Mouse (Mus musculus): ENCODE data around the gene Izumo2.
"Not testable (repeated sequence)": the region's sequence is repeated elsewhere in the genome, so short reads cannot be mapped to it uniquely, and the experiment has no call there.

The Izumo2 gene

DNA sequence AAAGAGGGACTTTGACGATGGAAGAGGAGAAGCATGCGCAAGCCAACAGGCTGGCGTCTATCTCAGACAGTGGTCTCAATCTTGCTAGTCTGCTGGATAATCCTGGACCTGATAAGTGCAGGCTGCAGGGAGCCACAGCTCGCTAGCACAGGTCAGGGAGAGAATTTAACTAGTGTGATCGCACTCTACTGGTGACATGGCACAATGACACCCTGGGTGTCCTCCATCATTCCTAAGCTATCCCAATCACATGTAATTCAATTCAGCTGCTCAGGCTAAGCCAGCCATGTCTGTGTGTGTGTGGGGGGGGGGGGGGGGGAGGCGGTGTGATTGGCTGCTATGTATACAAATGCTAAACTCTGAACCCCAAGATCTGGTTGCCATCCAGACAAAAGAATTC, 6.6 kb upstream of the Izumo2 start:
- no peak for DNase-seq (ENCODE audit: low read depth)

DNA sequence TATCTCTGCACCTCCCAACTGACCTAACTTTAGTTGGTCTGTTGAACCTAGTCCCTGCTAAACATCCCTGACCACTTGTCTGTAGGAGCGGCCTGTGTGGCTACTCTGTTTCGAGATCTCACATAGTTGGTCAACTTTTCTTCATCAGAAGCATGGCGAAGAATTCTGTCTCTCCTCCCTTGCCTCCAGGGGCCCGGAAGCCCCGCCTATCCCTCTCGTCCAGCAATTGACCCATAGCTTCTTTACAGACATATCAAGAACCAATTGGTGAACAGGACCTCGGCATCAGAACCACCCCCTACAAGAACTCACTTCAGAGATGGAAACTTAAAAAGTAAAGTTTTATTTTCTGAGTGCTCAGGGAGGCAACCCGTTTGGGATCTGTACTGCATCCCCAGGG, 5.6 kb upstream of the Izumo2 start:
- DNase-seq (ENCODE audit: low read depth) = no peak

DNA sequence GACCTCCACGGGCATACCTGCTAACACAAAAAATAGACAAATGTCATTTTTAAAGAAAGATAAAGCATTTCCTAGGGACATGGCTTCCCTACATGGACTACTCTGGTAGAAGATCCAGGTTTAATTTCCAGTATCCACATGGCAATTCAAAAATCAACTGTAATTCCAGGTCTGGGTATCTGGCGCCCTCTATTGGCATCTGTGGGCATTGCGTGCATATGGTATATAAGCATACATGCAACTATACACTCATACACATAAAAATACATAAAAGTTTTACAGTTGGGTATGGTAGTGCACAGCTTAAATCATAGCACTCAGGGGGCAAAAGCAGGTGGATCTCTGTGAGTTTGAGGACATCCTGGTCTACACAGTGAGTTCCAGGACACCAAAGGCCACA, 4.2 kb upstream of the Izumo2 start:
- DNase-seq (ENCODE audit: low read depth) = no peak

- no peak for DNase-seq (ENCODE audit: low read depth)
Measured at GRCm38 (mm10) chr7:44705086-44705485, 3.5 kb upstream of the Izumo2 start.

- no peak for DNase-seq (ENCODE audit: low read depth)
Measured at GRCm38 (mm10) chr7:44706322-44706721, 2.2 kb upstream of the Izumo2 start.

DNA sequence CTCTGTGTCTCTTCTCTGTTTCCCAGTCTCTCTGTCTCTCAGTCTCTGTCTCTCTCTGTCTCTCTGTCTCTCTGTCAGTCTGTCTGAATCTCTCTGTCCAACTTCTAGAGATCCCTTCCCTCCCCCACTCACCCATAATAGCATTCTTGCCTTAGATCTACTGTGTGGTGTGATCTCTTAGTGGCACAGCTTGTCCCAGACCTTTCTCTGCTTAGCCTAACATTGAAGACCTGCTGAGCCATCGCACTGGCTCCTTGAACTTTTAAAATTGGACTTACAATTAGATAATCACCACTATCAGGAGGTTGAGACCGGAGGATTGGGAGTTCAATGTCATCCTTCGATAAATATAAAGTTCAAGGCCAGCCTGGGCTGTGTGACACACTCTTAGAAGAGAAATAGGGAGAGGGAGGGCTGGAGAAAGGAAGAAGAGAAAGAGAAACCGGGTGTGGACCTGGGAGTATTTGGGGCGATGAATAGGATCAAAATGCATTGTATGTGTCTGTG, 1.3 kb upstream of the Izumo2 start:
- no peak for DNase-seq (ENCODE audit: low read depth)

- not testable (repeated sequence) for DNase-seq (ENCODE audit: low read depth)
Measured at GRCm38 (mm10) chr7:44708093-44708492, 449 bp upstream of the Izumo2 start.

GRCm38 (mm10) chr7:44709881-44710280, 1.3 kb downstream of the Izumo2 start:
- no peak for DNase-seq (ENCODE audit: low read depth)

GRCm38 (mm10) chr7:44722058-44722457, 13.5 kb downstream of the Izumo2 start:
- DNase-seq (ENCODE audit: low read depth) = no peak

- DNase-seq (ENCODE audit: low read depth) = peak; percentile 10
Measured at GRCm38 (mm10) chr7:44724316-44724715, 15.8 kb downstream of the Izumo2 start.

- no peak for DNase-seq (ENCODE audit: low read depth)
Measured at GRCm38 (mm10) chr7:44726343-44726742, 17.8 kb downstream of the Izumo2 start.

DNA sequence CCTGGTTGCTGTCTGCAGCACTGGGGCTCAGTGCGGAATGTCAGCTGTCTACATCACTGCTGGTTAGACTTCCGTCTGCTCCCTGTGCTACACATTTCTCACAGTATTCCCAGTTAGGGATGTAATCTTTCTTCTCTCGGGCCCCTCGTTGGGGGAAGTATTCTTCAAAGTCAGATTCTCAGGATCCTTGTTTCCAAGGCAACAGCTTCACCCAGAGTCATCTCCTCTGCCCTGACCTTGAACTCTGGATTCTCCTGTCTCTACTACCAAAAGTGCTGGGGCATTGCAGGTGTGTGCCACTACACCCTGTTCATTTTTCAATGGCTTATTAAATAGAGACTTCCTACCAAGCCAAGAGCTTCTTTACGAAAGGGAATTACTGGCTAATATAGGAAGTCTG, 18.6 kb downstream of the Izumo2 start:
- DNase-seq (ENCODE audit: low read depth) = no peak

DNA sequence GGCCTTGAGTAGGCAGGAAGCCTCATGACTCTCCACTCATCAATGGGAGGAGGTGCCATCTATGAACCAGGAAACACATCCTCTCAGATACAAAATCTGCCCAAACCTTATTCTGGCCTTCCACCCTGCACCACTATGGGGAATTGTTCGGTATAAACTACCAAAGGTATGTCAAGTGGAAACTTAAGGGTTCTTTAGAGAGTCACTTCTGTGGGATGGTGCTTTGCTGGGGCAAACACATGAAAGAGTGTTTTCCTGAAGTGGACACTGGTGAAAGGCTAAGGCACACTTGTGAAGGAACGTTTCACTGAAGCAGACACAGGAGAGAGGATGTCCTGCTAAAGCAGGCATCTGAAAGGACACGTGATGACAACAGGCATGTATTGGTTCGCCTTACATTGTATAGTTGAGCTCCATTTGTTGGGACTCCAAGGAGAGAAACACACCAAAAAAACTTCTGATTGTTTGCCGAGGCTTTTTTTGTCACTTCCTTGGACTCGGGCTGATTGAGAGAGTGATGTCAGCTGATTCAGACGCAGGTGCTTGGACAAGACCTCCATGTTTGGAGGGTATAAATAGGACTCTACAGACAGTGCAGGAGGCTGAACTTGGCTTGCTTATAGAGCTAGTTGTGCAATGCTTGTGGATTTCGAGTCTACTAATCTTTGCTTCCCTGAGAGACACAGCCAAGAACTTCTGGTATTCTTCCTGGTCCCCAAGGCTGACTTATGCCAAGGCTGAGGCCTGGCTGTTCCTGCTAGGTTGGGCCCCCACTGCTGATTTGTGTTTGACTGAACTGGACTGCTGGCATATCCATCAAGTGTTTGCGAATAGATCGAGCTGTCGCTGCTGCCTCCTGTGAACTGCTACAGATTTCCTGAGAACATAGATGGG, 19.8 kb downstream of the Izumo2 start:
- DNase-seq (ENCODE audit: low read depth) = no peak

DNA sequence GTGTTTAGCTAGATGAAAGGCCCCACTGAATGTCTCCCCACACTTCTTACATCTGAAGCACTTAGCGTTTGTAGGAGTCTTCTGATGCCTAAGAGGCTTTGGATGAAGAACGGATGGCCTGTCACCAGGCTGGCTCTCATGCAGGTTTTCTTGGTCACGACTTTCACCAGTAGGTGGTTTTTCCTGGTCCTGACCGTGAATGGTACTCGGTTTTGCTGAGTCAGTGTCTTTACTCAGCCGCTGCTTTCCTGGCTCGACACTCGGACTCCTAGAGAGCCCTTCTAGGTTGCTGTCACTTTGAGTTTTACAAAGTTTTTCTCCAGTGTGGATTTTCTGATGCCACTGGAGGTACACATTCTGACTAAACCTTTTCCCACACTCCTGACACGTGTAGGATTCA, 25.2 kb downstream of the Izumo2 start:
- DNase-seq (ENCODE audit: low read depth) = no peak

DNA sequence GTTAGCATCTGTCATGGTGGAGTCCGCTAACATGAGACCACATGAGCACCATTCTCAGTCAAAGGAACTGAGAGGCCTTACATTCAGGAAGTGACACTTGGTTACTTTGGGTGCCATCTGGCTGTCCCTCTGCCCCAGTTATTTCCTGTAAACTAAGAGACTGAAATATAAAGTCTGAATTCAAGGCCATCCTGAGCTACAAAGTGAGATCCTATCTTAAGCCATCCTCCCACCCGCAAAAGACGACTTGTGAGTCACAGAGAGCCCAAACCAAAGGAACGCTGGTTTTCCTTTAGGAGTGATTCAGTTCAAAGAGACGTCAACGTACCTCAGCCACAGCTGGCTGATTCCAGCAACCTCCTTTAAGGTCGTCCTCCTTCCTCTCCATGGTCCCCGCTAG, 32.8 kb downstream of the Izumo2 start:
- DNase-seq (ENCODE audit: low read depth) = no peak

DNA sequence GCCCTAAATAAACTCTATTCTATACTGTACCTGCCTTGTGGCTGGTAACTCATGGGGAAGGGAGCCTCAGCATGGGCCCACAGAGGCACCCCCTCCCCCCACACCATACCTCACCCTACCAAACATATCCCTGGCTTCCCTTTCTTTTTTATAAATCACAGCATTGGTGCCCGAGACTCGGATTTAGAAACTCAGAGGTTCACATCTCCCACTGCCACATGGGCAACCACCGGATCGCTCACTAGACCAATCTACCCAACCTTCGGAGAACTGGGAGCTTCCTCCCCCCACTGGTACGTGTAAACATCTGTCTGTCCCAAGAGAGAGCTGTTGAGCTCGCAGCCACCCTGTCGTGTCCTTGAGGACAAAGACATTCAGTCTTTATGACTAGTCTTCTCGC, 35.7 kb downstream of the Izumo2 start:
- no peak for DNase-seq (ENCODE audit: low read depth)

GRCm38 (mm10) chr7:44745076-44745475, 36.5 kb downstream of the Izumo2 start:
- peak; percentile 50 for DNase-seq (ENCODE audit: low read depth)

DNA sequence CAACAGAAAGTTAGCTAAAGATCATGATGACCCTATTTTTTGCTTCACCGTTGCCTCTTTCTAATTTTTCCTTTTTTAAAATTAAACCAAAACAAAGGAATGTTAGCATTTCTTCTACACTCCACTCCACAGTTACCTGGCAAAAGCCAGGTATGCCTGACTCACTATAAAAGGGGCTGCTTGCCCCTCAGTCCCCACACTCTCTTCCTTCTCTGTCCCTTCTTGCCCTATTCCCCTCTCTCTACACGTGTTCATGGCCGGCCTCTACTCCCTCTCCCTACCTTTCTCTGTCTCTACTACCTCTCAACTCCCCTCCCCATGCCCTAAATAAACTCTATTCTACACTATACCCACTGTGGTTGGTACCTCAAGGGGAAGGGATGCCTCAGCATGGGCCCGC, 38.6 kb downstream of the Izumo2 start:
- DNase-seq (ENCODE audit: low read depth) = no peak

- peak; percentile 95 for DNase-seq (ENCODE audit: low read depth)
Measured at GRCm38 (mm10) chr7:44748101-44749044, 39.8 kb downstream of the Izumo2 start, which contains the start of gene Vrk3. TSS of gene Vrk3 (plus strand) at chr7:44748413.

DNA sequence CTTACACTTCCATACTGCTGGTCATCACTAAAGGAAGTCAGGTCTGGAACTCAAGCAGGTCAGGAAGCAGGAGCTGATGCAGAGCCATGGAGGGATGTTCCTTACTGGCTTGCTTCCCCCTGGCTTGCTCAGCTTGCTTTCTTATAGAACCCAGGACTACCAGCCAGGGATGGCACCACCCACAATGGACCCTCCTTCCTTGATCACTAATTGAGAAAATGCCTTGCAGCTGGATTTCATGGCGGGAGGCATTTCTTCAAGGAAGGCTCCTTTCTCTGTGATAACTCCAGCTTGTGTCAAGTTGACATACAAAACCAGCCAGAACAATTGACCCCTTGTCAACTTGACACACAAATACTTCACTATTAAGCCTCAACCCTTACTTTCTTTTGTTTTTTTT, 42.4 kb downstream of the Izumo2 start, which contains the start of gene Zfp473:
TSS of gene Zfp473 (minus strand) at position 101 of the 400 bp plus-strand sequence.
- DNase-seq (ENCODE audit: low read depth) = not testable (repeated sequence)

DNA sequence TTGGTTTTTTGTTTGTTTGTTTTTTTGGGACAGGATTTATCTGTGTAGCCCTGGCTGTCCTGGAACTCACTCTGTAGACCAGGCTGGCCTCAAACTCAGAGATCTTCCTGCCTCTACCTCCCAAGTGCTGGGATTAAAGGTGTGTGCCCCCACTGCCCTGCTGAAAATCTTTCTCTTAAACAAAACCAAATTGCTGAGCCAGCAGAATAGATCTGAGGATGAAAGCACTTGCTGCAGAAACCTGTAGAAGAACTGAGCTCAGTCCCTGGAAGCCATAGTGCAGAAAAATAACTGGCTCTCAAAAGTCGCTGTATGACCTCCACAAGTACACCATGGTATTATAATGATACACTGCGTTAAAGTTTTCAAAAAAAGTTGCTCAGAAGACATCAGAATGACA, 48.6 kb downstream of the Izumo2 start:
- no peak for DNase-seq (ENCODE audit: low read depth)

DNA sequence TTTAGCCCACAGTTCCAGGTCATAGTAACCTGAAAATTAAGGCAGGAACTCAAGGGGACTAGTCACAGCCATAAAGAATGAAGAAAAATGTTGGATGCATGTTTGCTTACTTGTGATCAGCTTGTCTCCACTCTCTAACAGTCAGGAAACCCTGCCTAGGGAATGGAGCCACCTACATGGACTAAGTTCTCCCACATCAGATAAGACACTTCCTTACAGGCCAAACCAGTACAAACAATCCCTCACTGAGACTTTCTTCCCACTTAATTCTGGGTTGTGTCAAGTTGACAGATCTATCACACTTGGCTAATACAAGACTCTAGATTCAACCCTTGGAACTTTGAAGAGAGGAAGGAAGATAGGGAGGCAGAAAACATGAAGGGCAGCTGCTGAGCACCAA, 51.8 kb downstream of the Izumo2 start:
- DNase-seq (ENCODE audit: low read depth) = no peak

GRCm38 (mm10) chr7:44768129-44768528, 59.6 kb downstream of the Izumo2 start:
- DNase-seq (ENCODE audit: low read depth) = no peak

Measured in c-Kit-positive CD71-positive TER-119-negative erythroid progenitor cells, embryonic 14.5 days (primary cell).